Mouse (Mus musculus) kidney, postnatal 0 days (tissue): ENCODE measurements around the gene Spryd4. TPM values are rescaled to one million over a fixed set of nuclear protein-coding genes. Genes with fewer than 3 reads are reported as not detected.
"Not testable (repeated sequence)": the region's sequence is repeated elsewhere in the genome, so short reads cannot be mapped to it uniquely, and the experiment has no call there.

Experiments
- ATAC-seq: fragments of 200-750 bp; cut with Nextera tagmentation; replicated peaks from 2 replicates; pipeline ENCODE4 v1.8.0; 2017; ENCODE audit warnings: low read depth, moderate number of reproducible peaks, moderate TSS enrichment, moderate library complexity; ENCODE audit not compliant: low FRiP score
- DNase-seq: peaks from one replicate; pipeline ENCODE4 v3.0.0-alpha.2; 2016; ENCODE audit warnings: low spot score
- H3K27ac ChIP-seq: fragments of 300-500 bp; sonication (generic); 2 replicates; pipeline ENCODE4 v1.5.1; 2014; ENCODE audit warnings: mild to moderate bottlenecking
- H3K27me3 ChIP-seq: fragments of 300-500 bp; sonication (generic); 2 replicates; pipeline ENCODE4 v1.6.1; 2014; ENCODE audit warnings: low read length, mixed read lengths; ENCODE audit not compliant: insufficient read depth
- H3K36me3 ChIP-seq: fragments of 300-500 bp; sonication (generic); 2 replicates; pipeline ENCODE4 v1.6.1; 2014; ENCODE audit warnings: low read length, mixed read lengths; ENCODE audit not compliant: insufficient read depth
- H3K4me1 ChIP-seq: fragments of 300-500 bp; sonication (generic); replicated peaks from 2 replicates; pipeline ENCODE4 v1.6.1; 2014; ENCODE audit warnings: antibody characterized with exemption, low read length, mixed read lengths; ENCODE audit not compliant: insufficient read depth
- H3K4me2 ChIP-seq: fragments of 300-500 bp; sonication (generic); 2 replicates; pipeline ENCODE4 v1.6.1; 2014; ENCODE audit warnings: mild to moderate bottlenecking, low read length, moderate library complexity, mixed read lengths
- H3K4me3 ChIP-seq: fragments of 300-500 bp; sonication (generic); replicated peaks from 2 replicates; pipeline ENCODE4 v1.5.1; 2014; ENCODE audit warnings: low read depth, low read length
- H3K9ac ChIP-seq: fragments of 300-500 bp; sonication (generic); 2 replicates; pipeline ENCODE4 v1.6.1; 2014; ENCODE audit warnings: low read depth, low read length
- H3K9me3 ChIP-seq: fragments of 300-500 bp; sonication (generic); replicated peaks from 2 replicates; pipeline ENCODE4 v1.6.1; 2016; ENCODE audit warnings: low read length, inconsistent platforms, mixed read lengths
- CTCF ChIP-seq: IDR thresholded peaks from 2 replicates; pipeline ENCODE4 v1.5.1; 2016; ENCODE audit warnings: antibody characterized with exemption, low read depth, mild to moderate bottlenecking, moderate library complexity
- WGBS: fragments of 180-500 bp; shearing (Covaris S2); extraction: QIAGEN DNeasy Blood & Tissue Kit; methylation state at CpG from one replicate; pipeline ENCODE4 v1.1.7; 2014; 5-methylcytosine and 5-hydroxymethylcytosine counted together
- polyA plus RNA-seq: library from polyadenylated mRNA; unstranded; fragments of >200 nt; fragmentation: Nextera tagmentation; extraction: Ambion mirVana; gene quantifications from 2 replicates; pipeline ENCODE4 v1.2.1, GENCODE M21; 2015

Gene Spryd4
- polyA plus RNA-seq, 1 experiment from 2014 or later, result 35.1 TPM

DNA sequence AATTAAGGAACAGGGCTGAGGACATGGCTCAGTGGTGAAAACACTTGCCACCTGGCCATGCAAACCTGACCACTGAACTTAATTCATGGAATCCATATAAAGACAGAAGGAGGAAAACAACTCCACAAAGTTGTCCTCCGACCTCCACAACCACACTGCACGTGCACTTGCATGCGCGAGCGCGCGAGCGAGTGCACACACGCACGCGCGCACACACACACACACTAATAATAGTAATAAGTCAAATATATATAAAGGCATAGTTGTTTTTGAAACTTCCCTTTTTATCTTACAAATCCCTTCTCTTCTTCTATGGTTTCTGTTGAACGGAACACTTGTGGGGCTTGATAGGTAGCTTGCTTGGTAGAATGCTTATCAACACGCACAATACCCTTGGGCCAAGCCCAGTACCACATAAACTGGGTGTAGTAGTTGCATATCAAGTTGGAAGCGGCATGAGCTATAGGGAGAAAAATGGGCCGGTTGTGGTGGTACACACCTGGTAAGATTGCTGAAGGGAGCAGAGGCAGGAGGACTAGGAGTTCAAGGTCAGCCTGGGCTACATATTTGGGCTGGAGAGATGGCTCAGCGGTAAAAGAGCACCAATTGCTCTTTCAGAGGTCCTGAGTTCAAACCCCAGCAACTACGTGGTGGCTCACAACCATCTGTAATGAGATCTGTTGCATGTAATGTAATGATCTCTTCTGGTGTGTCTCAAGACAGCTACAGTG, 6.9 kb upstream of the Spryd4 start:
- Histone ChIP-seq H3K36me3 (no peaks in the 10 kb centered on the region), H3K9ac (no peak overlapping the region), H3K4me2 (no peak overlapping the region), H3K4me1 (no peaks in the 10 kb centered on the region), H3K27me3 (0 out of 2 replicates have a peak, but pooled peaks cover 2% of the 10 kb centered on the region), H3K27ac (no peak overlapping the region), H3K9me3 (no peaks in the 10 kb centered on the region), H3K4me3 (no peak overlapping the region)
- ATAC-seq, result no peak
- no peak for DNase-seq
- no peak for TF ChIP-seq CTCF
- 93% methylated on average over 18 of the region's 18 CpGs for whole genome bisulfite sequencing

DNA sequence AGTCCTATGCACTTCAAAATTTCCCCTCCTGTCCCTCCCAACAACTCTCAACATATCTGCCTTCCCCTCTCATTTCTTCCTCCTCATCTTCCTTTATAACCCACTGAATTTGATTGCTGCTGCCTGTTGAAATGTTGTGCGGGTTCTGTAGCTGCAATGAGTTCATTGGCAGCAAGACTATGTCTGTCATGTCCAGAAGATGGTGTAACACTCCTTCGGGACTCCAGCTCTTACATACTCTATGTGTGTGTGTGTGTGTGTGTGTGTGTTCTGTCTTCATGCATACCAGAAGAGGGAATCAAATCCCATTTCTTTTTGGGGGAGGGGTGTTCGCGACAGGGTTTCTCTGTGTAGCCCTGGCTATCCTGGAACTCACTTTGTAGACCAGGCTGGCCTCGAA, 3.4 kb upstream of the Spryd4 start:
- DNase-seq (no peak), ATAC-seq (no peak)
- Histone ChIP-seq H3K4me3 (no peak overlapping the region), H3K4me1 (no peaks in the 10 kb centered on the region), H3K4me2 (no peak overlapping the region), H3K36me3 (no peaks in the 10 kb centered on the region), H3K27ac (no peak overlapping the region), H3K9ac (no peak overlapping the region), H3K27me3 (0 out of 2 replicates have a peak, but pooled peaks cover 2% of the 10 kb centered on the region), H3K9me3 (no peaks in the 10 kb centered on the region)
- peak; percentile 14; the same call in 1 of the 2 replicates for TF ChIP-seq CTCF
- 77% methylated on average over 5 of the region's 5 CpGs for WGBS

DNA sequence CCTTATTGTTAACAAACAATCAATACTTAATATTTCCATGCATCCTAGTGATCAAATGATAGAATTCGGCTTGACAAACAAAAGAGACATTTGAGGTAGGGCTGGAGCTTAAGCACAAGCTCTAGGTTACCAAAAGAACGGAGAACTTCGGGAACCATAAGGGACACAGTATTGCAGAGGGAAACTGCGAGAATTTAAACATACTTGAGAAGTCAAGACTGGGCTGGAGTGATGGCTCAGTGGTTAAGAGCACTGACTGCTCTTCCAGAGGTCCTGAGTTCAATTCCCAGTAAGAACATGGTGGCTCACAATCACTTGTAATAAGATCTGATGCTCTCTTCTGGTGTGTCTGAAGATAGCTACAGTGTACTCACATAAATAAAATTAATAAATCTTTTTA, 2.5 kb upstream of the Spryd4 start:
- not testable (repeated sequence) for H3K4me2 ChIP-seq, H3K4me3 ChIP-seq, H3K4me1 ChIP-seq, H3K9ac ChIP-seq, DNase-seq, H3K9me3 ChIP-seq, H3K27me3 ChIP-seq, H3K27ac ChIP-seq, H3K36me3 ChIP-seq, ATAC-seq
- 89% methylated on average over 4 of the region's 4 CpGs for WGBS

DNA sequence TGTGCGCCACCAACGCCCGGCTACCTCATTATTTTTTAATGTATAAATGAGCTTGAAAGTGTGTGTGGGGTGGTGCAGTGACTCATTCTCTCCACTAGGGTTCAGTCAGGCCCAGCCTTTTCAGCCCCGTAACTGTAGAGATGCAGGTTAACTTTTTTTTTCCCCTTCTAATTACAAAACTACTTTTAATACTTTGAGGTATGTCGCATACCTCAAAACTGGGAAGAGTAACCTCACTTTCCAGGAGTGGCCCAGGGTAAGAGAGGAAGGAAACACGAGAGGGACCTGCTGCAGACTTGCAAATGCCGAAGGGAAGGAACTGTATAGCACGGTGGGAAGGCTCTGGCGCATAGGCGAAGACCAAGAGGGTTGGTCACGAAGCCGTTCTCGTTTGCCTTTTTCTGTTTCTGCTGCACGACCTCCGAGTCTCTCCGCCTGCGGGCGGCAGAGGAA, 1.3 kb upstream of the Spryd4 start:
- Histone ChIP-seq H3K4me1 (no peaks in the 10 kb centered on the region), H3K27ac (0 out of 2 replicates have a peak overlapping the region, but pooled peaks have one; percentile 27)
- ATAC-seq, result peak; percentile 58

DNA sequence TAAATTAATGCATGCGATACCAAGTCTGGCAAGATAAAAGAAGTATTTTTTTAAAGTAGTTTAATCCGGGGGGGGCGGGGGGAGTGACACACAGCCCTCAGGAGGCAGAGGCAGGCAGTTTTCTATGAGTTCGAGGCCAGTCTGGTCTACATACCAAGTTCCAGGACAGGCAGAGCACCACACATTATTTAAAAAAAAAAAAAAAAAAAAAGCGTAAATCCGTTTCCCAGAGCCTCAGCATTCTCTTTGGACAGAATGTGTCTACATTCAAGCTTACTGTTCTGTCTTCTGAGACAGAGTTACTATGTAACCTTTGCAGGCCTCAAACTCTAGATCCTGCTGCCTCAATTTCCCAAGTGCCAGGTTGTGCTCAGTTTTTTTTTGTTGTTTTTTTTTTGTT, 541 bp upstream of the Spryd4 start:
- DNase-seq (no peak), ATAC-seq (no peak)
- H3K9ac ChIP-seq, result peak overlapping the region; percentile 69; the same call in 1 of the 2 replicates
- no peak overlapping the region; the same call in 1 of the 2 replicates for H3K27ac ChIP-seq
- H3K4me1 ChIP-seq, result no peaks in the 10 kb centered on the region
- H3K27me3 ChIP-seq, result 0 out of 2 replicates have a peak, but pooled peaks cover 2% of the 10 kb centered on the region
- H3K9me3 ChIP-seq, result no peaks in the 10 kb centered on the region
- H3K4me3 ChIP-seq, result peak overlapping the region; percentile 63
- 0 out of 2 replicates have a peak, but pooled peaks cover 5% of the 10 kb centered on the region for H3K36me3 ChIP-seq
- H3K4me2 ChIP-seq, result peak overlapping the region; percentile 93
- WGBS, result 49% methylated on average over 6 of the region's 6 CpGs
- TF ChIP-seq CTCF, result no peak

More for the DNA sequence above, 1.3 kb upstream of the Spryd4 start:
- H3K4me3 ChIP-seq, result peak overlapping the region; percentile 33
- peak overlapping the region; percentile 47 for H3K9ac ChIP-seq
- H3K36me3 ChIP-seq, result 0 out of 2 replicates have a peak, but pooled peaks cover 5% of the 10 kb centered on the region
- peak; percentile 81 for TF ChIP-seq CTCF
- peak; percentile 91 for DNase-seq
- H3K9me3 ChIP-seq, result no peaks in the 10 kb centered on the region
- H3K27me3 ChIP-seq, result 0 out of 2 replicates have a peak, but pooled peaks cover 2% of the 10 kb centered on the region
- H3K4me2 ChIP-seq, result peak overlapping the region; percentile 67
- WGBS, result under 1% methylated on average over 18 of the region's 18 CpGs

DNA sequence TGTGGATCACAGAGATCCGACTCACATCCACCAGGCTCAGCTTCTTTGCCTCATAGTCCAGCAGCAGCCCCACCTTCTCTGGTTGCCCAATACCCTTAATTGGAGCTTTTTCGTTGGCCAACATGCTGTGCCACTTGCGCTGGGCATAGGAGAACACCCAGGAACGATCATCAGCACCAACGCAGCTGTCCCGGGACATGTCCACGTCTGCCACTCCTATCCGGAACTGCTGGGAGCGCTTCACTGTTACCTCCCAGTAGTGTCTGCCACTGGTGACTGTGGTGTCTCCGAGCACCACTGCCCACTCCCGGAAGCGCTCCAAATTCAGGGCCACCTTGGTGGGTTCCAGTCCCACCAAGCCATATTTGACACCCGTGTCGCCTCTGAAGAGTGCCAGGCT, 653 bp downstream of the Spryd4 start:
- H3K27me3 ChIP-seq, result 0 out of 2 replicates have a peak, but pooled peaks cover 2% of the 10 kb centered on the region
- WGBS, result 17% methylated on average over 14 of the region's 14 CpGs
- peak overlapping the region; percentile 63 for H3K4me3 ChIP-seq
- no peaks in the 10 kb centered on the region for H3K9me3 ChIP-seq
- TF ChIP-seq CTCF, result no peak
- no peaks in the 10 kb centered on the region for H3K4me1 ChIP-seq
- peak overlapping the region; percentile 69 for H3K9ac ChIP-seq
- DNase-seq (no peak), ATAC-seq (no peak)
- peaks cover 13% of the 10 kb centered on the region; the same call in 1 of the 2 replicates for H3K36me3 ChIP-seq
- peak overlapping the region; percentile 93 for H3K4me2 ChIP-seq
- no peak overlapping the region for H3K27ac ChIP-seq
